Comparison of ENCODE assay signal across 8 mouse cellular contexts in genomic region chr12:25093241-25093774, GRCm38 (mm10). TPM values are rescaled to one million over a fixed set of nuclear protein-coding genes. Genes with fewer than 3 reads are reported as not detected.
DNase-seq lines count a peak whose midpoint lies in the region; ATAC-seq lines count a peak whose summit lies in the region.

No protein-coding gene starts in this region.

- peaks cover 2% of the 10 kb centered on the region; the same call in 1 of the 2 replicates for H3K36me3 ChIP-seq in heart, embryonic 10.5 days
- H3K36me3 ChIP-seq in forebrain, embryonic 15.5 days = no peaks in the 10 kb centered on the region
- no peaks in the 10 kb centered on the region for H3K36me3 ChIP-seq in midbrain, embryonic 12.5 days

- H3K27ac ChIP-seq in heart, embryonic 10.5 days = peak overlapping the region; percentile 77
- H3K27ac ChIP-seq in forebrain, embryonic 15.5 days (replicated peaks) = peak overlapping the region; percentile 64
- H3K27ac ChIP-seq in midbrain, embryonic 12.5 days (replicated peaks) = 0 out of 2 replicates have a peak overlapping the region, but pooled peaks have one; percentile 20

- H3K9me3 ChIP-seq in heart, embryonic 10.5 days = no peaks in the 10 kb centered on the region
- H3K9me3 ChIP-seq in forebrain, embryonic 15.5 days = no peaks in the 10 kb centered on the region
- no peaks in the 10 kb centered on the region for H3K9me3 ChIP-seq in midbrain, embryonic 12.5 days

- H3K27me3 ChIP-seq in heart, embryonic 10.5 days (ENCODE audit: insufficient read depth, poor library complexity, severe bottlenecking) = no peaks in the 10 kb centered on the region
- H3K27me3 ChIP-seq in forebrain, embryonic 15.5 days = 0 out of 2 replicates have a peak, but pooled peaks cover 3% of the 10 kb centered on the region
- peaks cover 6% of the 10 kb centered on the region; the same call in 1 of the 2 replicates for H3K27me3 ChIP-seq in midbrain, embryonic 12.5 days

- H3K4me2 ChIP-seq in forebrain, embryonic 15.5 days (replicated peaks) = peak overlapping the region; percentile 58
- H3K4me2 ChIP-seq in midbrain, embryonic 12.5 days (replicated peaks) = peak overlapping the region; percentile 57

- peak overlapping the region; percentile 70 for H3K4me3 ChIP-seq in heart, embryonic 10.5 days
- peak overlapping the region; percentile 41 for H3K4me3 ChIP-seq in forebrain, embryonic 15.5 days
- H3K4me3 ChIP-seq in midbrain, embryonic 12.5 days = peak overlapping the region; percentile 39

- peaks cover 48% of the 10 kb centered on the region for H3K4me1 ChIP-seq in heart, embryonic 10.5 days
- H3K4me1 ChIP-seq in forebrain, embryonic 15.5 days = peaks cover 36% of the 10 kb centered on the region
- peaks cover 37% of the 10 kb centered on the region for H3K4me1 ChIP-seq in midbrain, embryonic 12.5 days

- no peak for DNase-seq in heart, embryonic 10.5 days (ENCODE audit: low spot score)
- DNase-seq in heart, adult 8-10 months (ENCODE audit: low spot score) = no peak
- peak; percentile 43 for DNase-seq in adrenal gland, postnatal 14 days
- peak; percentile 57 for DNase-seq in kidney, postnatal 10 days
- no peak for DNase-seq in gastrocnemius, adult 18-20 months (ENCODE audit: low spot score)

- peak overlapping the region; percentile 34 for H3K9ac ChIP-seq in forebrain, embryonic 15.5 days (replicated peaks)
- peak overlapping the region; percentile 43; the same call in 1 of the 2 replicates for H3K9ac ChIP-seq in midbrain, embryonic 12.5 days (replicated peaks)

- WGBS in heart, embryonic 10.5 days = 11% methylated on average over 11 of the region's 11 CpGs
- 23% methylated on average over 11 of the region's 11 CpGs for WGBS in forebrain, embryonic 15.5 days
- 12% methylated on average over 11 of the region's 11 CpGs for WGBS in midbrain, embryonic 12.5 days

- no peak for ATAC-seq in forebrain, embryonic 15.5 days (replicated peaks)
- no peak for ATAC-seq in midbrain, embryonic 12.5 days (ENCODE audit: low FRiP score, low read depth)
- no peak for ATAC-seq in inflammation-experienced regulatory T-cells, adult 6 months

RNA-seq across cellular contexts. Expression of gene Id2, which starts 3.6 kb away (rescaled TPM):
- 390 and 444 TPM in 2 replicates for polyA plus RNA-seq in heart, embryonic 10.5 days (2016; fragmentation: Nextera tagmentation; extraction: Ambion mirVana)
- 10 to 100 TPM; 12.0 to 15.8 (median 13.6) TPM for total RNA-seq in heart, adult 8-10 months (2022)
- 359 and 395 TPM in 2 replicates for total RNA-seq in adrenal gland, postnatal 14 days (2021)
- 509 and 581 TPM in 2 replicates for polyA plus RNA-seq in forebrain, embryonic 15.5 days (2015; fragmentation: Nextera tagmentation; extraction: Ambion mirVana)
- polyA plus RNA-seq in midbrain, embryonic 12.5 days (2016; fragmentation: Nextera tagmentation; extraction: Ambion mirVana) = 249 and 276 TPM in 2 replicates
- 1,000 to 10,000 TPM in 1 of 3 experiments, 100 to 1,000 TPM in 2; 414 to 1,496 (median 414) TPM for polyA plus RNA-seq in inflammation-experienced regulatory T-cells, adult 6 months (2017; shearing (Covaris generic))
- 1 to 10 TPM; 2.6 to 3.5 TPM for total RNA-seq in gastrocnemius, adult 18-20 months (2021)

Comparison
In these comparisons a context has a peak if more than half of its experiments do, and no peak if none do; other contexts are left out.
1. DNase-seq: peak in adrenal gland, postnatal 14 days (single experiment) and kidney, postnatal 10 days (single experiment); none in heart, embryonic 10.5 days (single experiment), heart, adult 8-10 months (single experiment) and gastrocnemius, adult 18-20 months (single experiment).
2. H3K27ac ChIP-seq: peak in every context shown above with its lines; median percentile 77 in heart, embryonic 10.5 days; 64 in forebrain, embryonic 15.5 days; 20 in midbrain, embryonic 12.5 days.
3. Peak in every context shown above with its lines, with median percentiles within 50 percentile points of each other: H3K4me3 ChIP-seq.